Mouse (Mus musculus) olfactory bulb, adult 2 months (tissue): Measurements from ENCODE around the gene Pfdn2.

Experiments
- CTCF ChIP-seq: fragments of 200-500 bp; IDR thresholded peaks from 2 replicates; pipeline ENCODE4 v1.5.1; 2012; ENCODE audit warnings: low read depth, mild to moderate bottlenecking, low read length, moderate library complexity; ENCODE audit not compliant: insufficient read depth
- POLR2A ChIP-seq: fragments of 200-500 bp; IDR thresholded peaks from 2 replicates; pipeline ENCODE4 v1.6.1; 2012; ENCODE audit warnings: mild to moderate bottlenecking, low read depth, low read length, moderate library complexity; ENCODE audit not compliant: insufficient read depth

DNA sequence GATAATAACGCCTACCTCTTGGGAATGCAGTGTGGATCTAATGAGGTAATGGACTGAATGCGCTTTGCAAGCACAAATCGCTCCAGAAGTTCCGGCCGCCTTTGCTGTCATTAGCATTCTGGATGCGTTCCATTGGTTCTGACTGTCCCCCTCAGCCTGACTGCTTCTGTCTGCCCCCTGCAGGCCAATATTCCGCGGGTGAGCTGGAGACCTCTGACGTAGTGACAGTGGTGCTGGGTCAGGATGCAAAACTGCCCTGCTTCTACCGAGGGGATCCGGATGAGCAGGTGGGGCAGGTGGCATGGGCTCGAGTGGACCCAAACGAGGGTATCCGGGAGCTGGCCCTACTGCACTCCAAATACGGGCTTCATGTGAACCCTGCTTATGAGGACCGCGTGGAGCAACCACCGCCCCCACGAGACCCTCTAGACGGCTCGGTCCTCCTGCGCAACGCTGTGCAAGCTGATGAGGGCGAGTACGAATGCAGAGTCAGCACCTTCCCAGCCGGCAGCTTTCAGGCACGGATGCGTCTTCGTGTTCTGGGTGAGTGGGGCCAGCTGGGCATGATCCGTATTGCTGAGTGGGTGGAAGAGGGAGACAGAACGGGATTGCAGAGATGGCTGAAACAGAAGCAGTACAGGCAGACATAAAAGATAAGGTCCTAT, 34.6 kb downstream of the Pfdn2 start:
- TF ChIP-seq CTCF (peak; percentile 55), POLR2A (no peak)
